Mouse (Mus musculus): ENCODE measurements around the gene Iqgap1.

GRCm38 (mm10) chr7:80696903-80697302, 128.9 kb downstream of the Iqgap1 start:
- TF ChIP-seq CTCF (IDR thresholded peaks at IDR 0.05; ENCODE audit: low read depth) (no peak), EP300 (IDR thresholded peaks at IDR 0.05; ENCODE audit: low read depth) (no peak)

Data from heart, postnatal 0 days (tissue).